Mouse (Mus musculus) gastrocnemius, postnatal 10 days (tissue): ENCODE results near the gene Pogz. TPM values are rescaled to one million over a fixed set of nuclear protein-coding genes. Genes with fewer than 3 reads are reported as not detected.

ENCODE experiments used
- DNase-seq: peaks from one replicate; pipeline ENCODE4 v3.0.0; 2021; ENCODE audit warnings: mixed read lengths
- long read RNA-seq, 2 experiments: library from polyadenylated mRNA; stranded (forward); transcript quantifications; one replicate each; pipeline ENCODE4 v2.0.0; 2021
- total RNA-seq, 2 experiments: library from RNA; stranded (reverse); gene quantifications; 2 replicates each; pipeline ENCODE4 v1.2.3; 2021

The Pogz gene
- 10 to 100 TPM; 23.9 to 27.8 TPM for total RNA-seq
- long read RNA-seq, experiment 1, full-length matches to known transcripts = 2 of 6 reads
- long read RNA-seq, experiment 1, partial matches to known transcripts = 0 of 6 reads
- long read RNA-seq, experiment 1, other reads (novel, unspliced or antisense) = 4 of 6 reads
- long read RNA-seq, experiment 2, partial matches to known transcripts = 0 of 5 reads
- long read RNA-seq, experiment 2, other reads (novel, unspliced or antisense) = 5 of 5 reads

GRCm38 (mm10) chr3:94837183-94837890 is at the start of gene Pogz:
TSS of gene Pogz (plus strand) at chr3:94837567.
- peak; percentile 95 for DNase-seq

- DNase-seq = no peak
Measured at GRCm38 (mm10) chr3:94789071-94789470, 48.3 kb upstream of the Pogz start.

- no peak for DNase-seq
Measured at GRCm38 (mm10) chr3:94789516-94789915, 47.9 kb upstream of the Pogz start.

GRCm38 (mm10) chr3:94792258-94792657 is 45.1 kb upstream of the Pogz start:
- no peak for DNase-seq

GRCm38 (mm10) chr3:94793672-94794071 is 43.7 kb upstream of the Pogz start:
- no peak for DNase-seq

- no peak for DNase-seq
Measured at GRCm38 (mm10) chr3:94794359-94794758, 43.0 kb upstream of the Pogz start.

GRCm38 (mm10) chr3:94795596-94796140 is 41.7 kb upstream of the Pogz start:
- DNase-seq = no peak

- no peak for DNase-seq
Measured at GRCm38 (mm10) chr3:94796181-94796580, 41.2 kb upstream of the Pogz start.

- peak; percentile 25 for DNase-seq
Measured at GRCm38 (mm10) chr3:94804146-94804545, 33.2 kb upstream of the Pogz start.

GRCm38 (mm10) chr3:94804976-94805375 is 32.4 kb upstream of the Pogz start:
- DNase-seq = no peak

- DNase-seq = no peak
Measured at GRCm38 (mm10) chr3:94808296-94808695, 29.1 kb upstream of the Pogz start.

GRCm38 (mm10) chr3:94811628-94812027 is 25.7 kb upstream of the Pogz start:
- no peak for DNase-seq

- DNase-seq = no peak
Measured at GRCm38 (mm10) chr3:94813651-94814050, 23.7 kb upstream of the Pogz start.

- no peak for DNase-seq
Measured at GRCm38 (mm10) chr3:94814063-94814462, 23.3 kb upstream of the Pogz start.

- DNase-seq = no peak
Measured at GRCm38 (mm10) chr3:94814663-94815062, 22.7 kb upstream of the Pogz start.

- DNase-seq = no peak
Measured at GRCm38 (mm10) chr3:94815603-94816002, 21.8 kb upstream of the Pogz start.

- no peak for DNase-seq
Measured at GRCm38 (mm10) chr3:94817731-94818130, 19.6 kb upstream of the Pogz start.

GRCm38 (mm10) chr3:94819452-94820425 is 17.6 kb upstream of the Pogz start:
- no peak for DNase-seq

GRCm38 (mm10) chr3:94821008-94821638 is 16.2 kb upstream of the Pogz start:
- peak; percentile 56 for DNase-seq

GRCm38 (mm10) chr3:94822082-94822481 is 15.3 kb upstream of the Pogz start:
- no peak for DNase-seq

- DNase-seq = no peak
Measured at GRCm38 (mm10) chr3:94824110-94824509, 13.3 kb upstream of the Pogz start.

GRCm38 (mm10) chr3:94832100-94832499 is 5.3 kb upstream of the Pogz start:
- no peak for DNase-seq
